Comparison of ENCODE assay signal across 26 mouse cellular contexts in genomic region chr14:115100617-115101299, GRCm38 (mm10). TPM values are rescaled to one million over a fixed set of nuclear protein-coding genes. Genes with fewer than 3 reads are reported as not detected.
"Had no signal": no experiment of that assay in that cellular context is flagged by ENCODE, and none has a peak within 500 bp of the region (broad histone marks: within the 10 kb centered on the region; RNA-seq: fewer than 3 reads in every experiment).

No protein-coding gene starts in this region.

- ATAC-seq: forebrain, embryonic 16.5 days; hindbrain, embryonic 16.5 days; inflammation-experienced regulatory T-cells, adult 6 months; intestine, embryonic 15.5 days; intestine, postnatal 0 days; liver, postnatal 0 days had no signal

- H3K27ac ChIP-seq: gastrocnemius, adult 2 months; heart, embryonic 10.5 days; hindbrain, embryonic 10.5 days; hindbrain, embryonic 12.5 days; hindbrain, embryonic 14.5 days; intestine, embryonic 15.5 days; layer of hippocampus, adult 2 months; left cerebral cortex, adult 2 months; limb, embryonic 10.5 days; limb, embryonic 12.5 days; liver, embryonic 13.5 days; liver, embryonic 15.5 days had no signal

- DNase-seq: gastrocnemius, adult 2 months; gastrocnemius, postnatal 10 days; gastrocnemius, postnatal 25 days; heart, adult 18-20 months; heart, postnatal 10 days; heart, postnatal 4 days; kidney, postnatal 4 days; liver; liver, embryonic 13.5 days; liver, postnatal 0 days had no signal

- H3K4me2 ChIP-seq: heart, embryonic 12.5 days; hindbrain, embryonic 12.5 days; hindbrain, embryonic 14.5 days; intestine, embryonic 15.5 days; limb, embryonic 12.5 days; liver, embryonic 11.5 days; liver, embryonic 13.5 days; liver, embryonic 15.5 days had no signal

- H3K4me1 ChIP-seq: heart, embryonic 10.5 days; heart, embryonic 12.5 days; hindbrain, embryonic 10.5 days; hindbrain, embryonic 12.5 days; intestine, embryonic 15.5 days; limb, embryonic 10.5 days; limb, embryonic 12.5 days; liver, embryonic 13.5 days; liver, embryonic 15.5 days had no signal

- H3K9me3 ChIP-seq: heart, embryonic 10.5 days; heart, embryonic 12.5 days; hindbrain, embryonic 10.5 days; hindbrain, embryonic 12.5 days; intestine, embryonic 15.5 days; limb, embryonic 10.5 days; limb, embryonic 12.5 days; liver, embryonic 13.5 days; liver, embryonic 15.5 days had no signal

- H3K9ac ChIP-seq: heart, embryonic 12.5 days; hindbrain, embryonic 12.5 days; hindbrain, embryonic 14.5 days; intestine, embryonic 15.5 days; limb, embryonic 12.5 days; liver, embryonic 13.5 days; liver, embryonic 15.5 days; liver, postnatal 0 days had no signal

- H3K36me3 ChIP-seq: heart, embryonic 10.5 days; heart, embryonic 12.5 days; hindbrain, embryonic 10.5 days; hindbrain, embryonic 12.5 days; intestine, embryonic 15.5 days; limb, embryonic 12.5 days; liver, embryonic 13.5 days; liver, embryonic 15.5 days had no signal

- H3K27me3 ChIP-seq: heart, embryonic 12.5 days; hindbrain, embryonic 12.5 days; intestine, embryonic 15.5 days; limb, embryonic 12.5 days; liver, embryonic 13.5 days; liver, embryonic 15.5 days had no signal

- H3K4me3 ChIP-seq: gastrocnemius, adult 2 months; heart, embryonic 10.5 days; heart, embryonic 12.5 days; hindbrain, embryonic 10.5 days; hindbrain, embryonic 12.5 days; intestine, embryonic 15.5 days; layer of hippocampus, adult 2 months; left cerebral cortex, adult 2 months; limb, embryonic 10.5 days; limb, embryonic 12.5 days; liver, embryonic 13.5 days; liver, embryonic 15.5 days had no signal

RNA-seq across cellular contexts. Expression of gene Gpc5, which starts 8.7 kb away (rescaled TPM):
- polyA plus RNA-seq: inflammation-experienced regulatory T-cells, adult 6 months; liver, embryonic 15.5 days; liver, postnatal 0 days had no signal
